Mouse (Mus musculus) mouse trophoblast stem cell (cell line): ENCODE measurements around the gene Gm9508.
"Not testable (repeated sequence)": the region's sequence is repeated elsewhere in the genome, so short reads cannot be mapped to it uniquely, and the experiment has no call there.

Source experiments
- in situ Hi-C, 2 experiments: fragments of 300-500 bp; cut with MseI, MboI; formaldehyde crosslinking; loops; 2 replicates in 1 of 2; 3 replicates in 1 of 2; pipeline ENCODE4 v1.15.1; 2025

The Gm9508 gene

GRCm38 (mm10) chr10:77697133-77697532 lies at the start of gene Gm9508:
Gene Gm9508 (minus strand): TSS chr10:77697233.
- in situ Hi-C loops: no loop called here

DNA sequence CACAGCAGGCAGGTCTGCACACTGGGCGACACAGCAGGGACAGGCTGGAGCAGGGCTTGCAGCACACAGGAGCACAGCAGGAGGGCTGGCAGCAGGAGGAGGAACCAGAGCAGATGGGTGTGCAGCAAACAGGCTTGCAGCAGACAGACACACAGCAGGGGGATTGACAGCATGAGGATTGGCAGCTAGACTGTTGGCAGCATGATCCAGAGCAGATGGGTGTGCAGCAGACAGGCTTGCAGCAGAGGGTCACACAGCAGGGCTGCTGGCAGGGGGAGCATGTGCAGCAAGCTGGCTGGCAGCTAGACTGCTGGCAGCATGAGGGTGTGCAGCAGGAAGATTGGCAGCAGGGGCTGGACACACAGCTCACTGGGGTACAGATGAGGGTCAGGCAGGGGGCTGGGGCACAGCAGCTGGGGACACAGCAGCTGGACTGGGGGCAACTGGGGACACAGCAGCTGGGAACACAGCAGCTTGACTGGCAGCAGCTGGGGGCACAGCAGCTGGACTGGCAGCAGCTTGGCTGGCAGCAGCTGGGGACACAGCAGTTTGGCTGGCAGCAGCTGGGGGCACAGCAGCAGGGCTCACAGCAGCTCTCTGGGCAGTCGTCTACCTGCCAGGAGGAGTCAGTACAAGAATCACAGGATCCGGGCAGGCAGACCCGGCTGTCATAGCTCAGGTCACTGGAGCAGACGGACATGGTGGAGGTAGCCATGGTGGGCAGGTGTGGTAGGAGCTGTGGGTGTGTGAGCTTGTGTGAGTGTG lies 45.1 kb upstream of the Gm9508 start, which contains the start of gene Gm18596:
Gene Gm18596, minus strand, starts transcription at position 715 of the 765 bp plus-strand sequence.
- in situ Hi-C loops: not testable (repeated sequence)

DNA sequence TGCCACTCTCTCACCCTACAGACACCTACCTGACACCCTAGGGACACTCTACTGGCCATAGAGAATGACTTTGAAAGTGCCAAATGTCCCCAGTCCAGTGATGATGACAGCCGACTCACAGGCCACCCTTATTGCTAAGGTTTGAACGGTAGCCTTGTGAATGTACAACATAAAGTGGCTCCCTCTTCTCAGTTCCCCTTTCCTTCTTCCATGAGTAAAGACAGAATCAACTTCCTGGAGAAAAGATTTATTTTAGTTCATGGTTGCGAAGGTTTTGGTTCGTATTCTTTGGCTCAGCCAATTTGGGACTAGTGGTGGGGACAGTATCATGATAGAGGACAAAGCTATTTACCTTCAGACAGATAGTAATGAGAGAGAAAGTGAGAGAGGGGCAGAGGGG lies 41.9 kb upstream of the Gm9508 start:
- in situ Hi-C loops: no loop called here

DNA sequence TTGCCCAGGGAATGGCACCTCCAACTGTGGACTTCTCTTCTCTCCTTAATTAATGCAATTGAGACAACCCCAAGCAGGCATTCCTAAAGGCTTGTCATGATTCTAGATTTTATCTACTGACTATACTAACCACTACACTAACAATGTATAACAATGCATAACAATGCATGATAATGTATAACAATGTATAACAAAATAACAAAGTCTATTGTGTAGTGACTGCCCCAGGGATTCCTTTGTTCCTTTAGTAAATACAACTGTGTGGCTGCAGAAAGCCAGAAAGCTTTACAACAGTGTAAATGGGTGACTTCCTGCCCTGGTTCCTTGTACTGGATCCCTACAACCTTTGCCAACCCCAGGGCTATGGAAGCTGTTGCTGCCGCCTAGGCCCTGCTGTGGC lies 38.9 kb upstream of the Gm9508 start:
- in situ Hi-C loops: no loop called here

GRCm38 (mm10) chr10:77729241-77729640 lies 32.2 kb upstream of the Gm9508 start:
- in situ Hi-C loops: no loop called here

- in situ Hi-C loops: no loop called here
These were observed 31.2 kb upstream of the Gm9508 start for GRCm38 (mm10) chr10:77728280-77728679.

- in situ Hi-C loops: no loop called here
These were observed 29.2 kb upstream of the Gm9508 start, which contains the start of gene Gm10100 for GRCm38 (mm10) chr10:77726186-77726585. Gene Gm10100 (plus strand): TSS chr10:77726486.

GRCm38 (mm10) chr10:77724855-77725254 lies 27.8 kb upstream of the Gm9508 start:
- in situ Hi-C loops: no loop called here

GRCm38 (mm10) chr10:77720299-77720698 lies 23.3 kb upstream of the Gm9508 start, which contains the start of gene Krtap12-1:
Gene Krtap12-1 (plus strand): TSS chr10:77720599.
- in situ Hi-C loops: not testable (repeated sequence)

DNA sequence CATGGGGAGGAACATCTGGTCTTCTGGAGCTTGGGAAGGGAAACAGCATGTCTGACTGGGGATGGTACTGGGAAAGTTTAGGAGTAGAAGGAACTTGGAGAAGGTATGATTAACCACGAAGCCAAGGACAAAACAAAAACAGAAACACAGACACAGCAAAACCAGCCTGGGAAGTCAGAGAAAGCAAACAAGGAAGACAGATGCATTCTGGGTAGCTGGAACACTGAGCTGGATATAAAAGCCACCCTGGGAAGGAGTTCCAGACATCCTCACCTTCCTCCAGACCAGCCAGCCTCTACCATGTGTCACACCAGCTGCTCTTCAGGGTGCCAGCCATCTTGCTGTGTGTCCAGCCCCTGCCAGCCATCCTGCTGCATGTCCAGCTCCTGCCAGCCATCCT lies 18.5 kb upstream of the Gm9508 start, which contains the start of gene Gm10142:
Gene Gm10142, plus strand, starts transcription at position 301 of the 400 bp plus-strand sequence.
- in situ Hi-C loops: no loop called here

- in situ Hi-C loops: no loop called here
These were observed 16.7 kb upstream of the Gm9508 start for GRCm38 (mm10) chr10:77713734-77714133.

- in situ Hi-C loops: not testable (repeated sequence)
These were observed 14.1 kb upstream of the Gm9508 start, which contains the start of gene Gm10024 for GRCm38 (mm10) chr10:77711157-77711556. Gene Gm10024 (plus strand): TSS chr10:77711457.

GRCm38 (mm10) chr10:77709831-77710230 lies 12.8 kb upstream of the Gm9508 start:
- in situ Hi-C loops: no loop called here

GRCm38 (mm10) chr10:77706326-77706725 lies 9.3 kb upstream of the Gm9508 start, which contains the start of gene Gm10272:
Gene Gm10272 (plus strand): TSS chr10:77706626.
- in situ Hi-C loops: no loop called here

GRCm38 (mm10) chr10:77690356-77690807 lies 6.7 kb downstream of the Gm9508 start, which contains the start of gene Gm19402:
Gene Gm19402 (minus strand): TSS chr10:77690757.
- in situ Hi-C loops: not testable (repeated sequence)

DNA sequence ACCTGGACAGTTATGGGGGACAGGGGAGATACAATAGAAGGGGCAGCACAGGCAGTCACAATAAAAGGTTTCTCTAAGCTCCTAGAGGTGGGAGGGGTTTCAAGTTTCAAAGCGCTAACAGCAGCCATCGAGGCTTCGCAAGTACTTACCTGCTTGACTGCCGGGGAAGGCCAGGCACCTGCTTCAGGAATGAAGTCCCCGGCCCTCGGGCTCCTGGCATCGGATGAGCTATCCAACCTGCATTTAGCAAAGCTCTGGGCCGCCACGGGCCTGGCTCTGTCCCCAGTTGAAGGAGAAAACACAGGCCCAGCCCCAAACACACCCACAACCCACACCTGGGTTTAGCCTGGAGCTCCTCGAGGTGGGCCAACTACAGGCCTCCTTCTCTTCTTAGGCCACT lies 10.0 kb downstream of the Gm9508 start:
- in situ Hi-C loops: no loop called here

DNA sequence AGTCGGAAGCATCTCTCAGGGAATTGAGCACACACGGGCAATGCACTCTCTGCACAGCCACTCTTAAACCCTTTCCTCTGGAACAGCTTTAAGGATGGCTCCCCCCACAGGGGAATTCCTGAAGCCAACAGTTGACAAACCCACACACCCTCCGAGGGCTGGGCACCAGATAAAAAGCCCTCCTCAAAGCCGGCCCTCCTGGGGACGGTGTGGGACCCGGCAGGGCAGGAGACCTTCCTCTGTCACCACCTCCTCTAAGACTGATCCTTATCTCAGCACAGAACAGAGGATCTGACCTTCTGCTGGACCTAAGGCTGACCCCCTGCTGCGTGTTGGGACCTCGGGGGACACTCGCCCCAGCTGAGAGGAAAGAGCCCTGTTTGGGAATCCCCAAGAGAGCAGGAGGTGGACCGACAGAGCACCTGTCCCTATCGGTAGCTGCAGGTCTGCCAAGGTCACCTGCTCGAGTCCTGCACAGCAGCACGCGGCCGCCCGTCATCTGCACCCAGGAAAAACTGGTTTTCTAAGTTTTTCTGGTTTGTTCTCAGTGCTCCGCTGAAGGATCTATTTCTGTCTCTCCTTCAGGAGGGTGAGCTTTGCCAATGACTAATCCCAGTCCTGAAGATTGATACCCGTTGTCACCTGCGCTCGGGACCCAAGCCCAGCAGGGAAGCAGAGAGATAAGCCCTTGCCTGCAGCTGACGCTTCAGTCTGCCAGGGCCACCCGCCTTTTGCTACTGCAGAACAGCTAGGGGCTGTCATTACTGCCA lies 11.0 kb downstream of the Gm9508 start, which contains the start of gene Tspear:
Gene Tspear, plus strand, starts transcription at position 675 of the 770 bp plus-strand sequence.
- in situ Hi-C loops: no loop called here

GRCm38 (mm10) chr10:77684181-77684580 lies 12.9 kb downstream of the Gm9508 start:
- in situ Hi-C loops: no loop called here

DNA sequence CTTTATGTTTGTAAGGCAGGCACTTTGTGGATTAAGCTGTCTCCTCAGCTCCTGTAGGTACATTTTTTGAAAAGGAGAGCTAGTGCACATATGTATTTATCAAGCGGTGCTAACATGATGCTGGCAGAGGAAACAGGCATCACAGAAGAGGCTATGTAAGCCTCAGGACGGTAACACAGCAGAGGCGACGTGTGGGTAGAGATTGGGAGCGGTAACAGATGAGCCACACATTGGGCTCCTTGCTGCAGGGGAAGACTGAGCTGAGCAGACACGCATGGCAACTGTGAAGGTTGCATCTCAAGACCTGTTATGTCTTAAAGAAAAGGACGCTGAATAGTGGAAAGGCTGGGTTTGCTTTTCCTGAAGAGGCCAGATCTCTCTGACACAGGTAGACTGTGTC lies 14.0 kb downstream of the Gm9508 start:
- in situ Hi-C loops: no loop called here

- in situ Hi-C loops: no loop called here
These were observed 19.5 kb downstream of the Gm9508 start for GRCm38 (mm10) chr10:77677562-77677961.

- in situ Hi-C loops: no loop called here
These were observed 23.3 kb downstream of the Gm9508 start for GRCm38 (mm10) chr10:77673765-77674164.

DNA sequence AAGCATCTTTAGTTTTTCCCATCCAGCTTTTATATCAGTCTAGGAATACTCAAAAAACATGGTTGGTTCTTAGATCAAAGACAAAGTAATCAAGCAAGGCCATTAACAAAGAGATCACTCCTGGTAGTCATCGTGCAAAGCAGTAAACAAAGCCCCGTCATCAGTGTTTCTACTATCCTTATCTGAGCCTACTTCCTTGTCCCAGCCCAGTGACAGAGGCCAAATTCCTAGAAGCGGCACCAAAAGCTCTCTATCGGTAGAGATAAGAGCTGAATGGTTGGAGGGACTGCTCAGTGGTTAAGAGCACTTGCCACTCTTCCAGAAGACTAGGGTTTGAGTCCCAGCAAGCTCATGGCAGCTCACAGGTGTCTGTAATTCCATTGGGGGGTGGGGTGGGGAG lies 25.5 kb downstream of the Gm9508 start:
- in situ Hi-C loops: no loop called here
